ENCODE assay signal across 29 mouse cellular contexts in the genomic region with DNA sequence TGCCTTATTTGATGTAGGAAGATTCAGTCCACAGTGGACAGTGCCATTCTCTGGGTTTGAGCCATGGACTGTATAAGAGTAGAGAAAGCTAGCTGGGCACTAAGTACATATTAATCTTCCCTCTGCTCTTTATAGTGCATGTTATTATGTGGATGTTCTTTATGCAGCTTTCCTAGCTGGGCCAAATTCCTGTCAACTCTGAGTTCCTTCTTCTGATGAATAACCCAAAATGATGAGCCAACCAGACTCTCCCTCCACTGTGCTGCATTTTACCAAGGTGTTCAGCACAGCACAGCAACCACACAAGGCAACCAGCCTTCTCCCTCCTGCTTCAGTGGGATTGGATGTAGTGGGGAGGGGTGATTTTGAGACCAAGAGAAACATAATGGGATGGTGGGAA.
DNase-seq lines count a peak whose midpoint lies in the region; ATAC-seq lines count a peak whose summit lies in the region.
"Had no signal": no experiment of that assay in that cellular context is flagged by ENCODE, and none has a peak within 500 bp of the region (broad histone marks: within the 10 kb centered on the region; RNA-seq: fewer than 3 reads in every experiment).

No protein-coding gene starts in this region.

- no peaks in the 10 kb centered on the region for H3K27me3 ChIP-seq in intestine, embryonic 16.5 days (replicated peaks; ENCODE audit: control insufficient read depth, insufficient read depth, low read length)
- no peaks in the 10 kb centered on the region for H3K27me3 ChIP-seq in intestine, embryonic 15.5 days (replicated peaks)
- H3K27me3 ChIP-seq in stomach, embryonic 15.5 days (replicated peaks): no peaks in the 10 kb centered on the region
- H3K27me3 ChIP-seq: CH12.LX; embryonic facial prominence, embryonic 13.5 days; embryonic facial prominence, embryonic 15.5 days; forebrain, embryonic 12.5 days had no signal

- no peak overlapping the region for H3K4me3 ChIP-seq in intestine, embryonic 16.5 days (ENCODE audit: low read length)
- H3K4me3 ChIP-seq in intestine, embryonic 15.5 days (replicated peaks): no peak overlapping the region
- H3K4me3 ChIP-seq in stomach, embryonic 15.5 days (replicated peaks): no peak overlapping the region
- H3K4me3 ChIP-seq: embryonic facial prominence, embryonic 13.5 days; embryonic facial prominence, embryonic 15.5 days; erythroblast, embryonic 14.5 days; forebrain, embryonic 10.5 days; forebrain, embryonic 12.5 days had no signal

- H3K9me3 ChIP-seq in intestine, embryonic 16.5 days (ENCODE audit: control insufficient read depth, low read length): no peaks in the 10 kb centered on the region
- H3K9me3 ChIP-seq in intestine, embryonic 15.5 days: no peaks in the 10 kb centered on the region
- H3K9me3 ChIP-seq in stomach, embryonic 15.5 days: no peaks in the 10 kb centered on the region
- H3K9me3 ChIP-seq: embryonic facial prominence, embryonic 13.5 days; embryonic facial prominence, embryonic 15.5 days; forebrain, embryonic 10.5 days; forebrain, embryonic 12.5 days; G1E had no signal

- no peak overlapping the region for H3K4me2 ChIP-seq in intestine, embryonic 16.5 days (ENCODE audit: low read depth, low read length)
- no peak overlapping the region for H3K4me2 ChIP-seq in intestine, embryonic 15.5 days (replicated peaks)
- H3K4me2 ChIP-seq in stomach, embryonic 15.5 days: no peak overlapping the region
- H3K4me2 ChIP-seq: embryonic facial prominence, embryonic 13.5 days; embryonic facial prominence, embryonic 15.5 days; forebrain, embryonic 12.5 days had no signal

- intact Hi-C loops in heart, postnatal 10 days (cut with DNase I): no loop called here

- ATAC-seq in intestine, embryonic 16.5 days: peak; percentile 31; the same call in 1 of the 2 replicates
- ATAC-seq in intestine, embryonic 15.5 days: no peak
- ATAC-seq in stomach, embryonic 15.5 days (ENCODE audit: insufficient read depth, low FRiP score, low read depth): 0 out of 2 replicates have a peak, but pooled peaks have one; percentile 22
- no peak for ATAC-seq in monocyte, adult 5-6 weeks (replicated peaks; ENCODE audit: insufficient number of reproducible peaks, low FRiP score, low TSS enrichment, poor library complexity, severe bottlenecking)
- ATAC-seq: CD4-positive, CD25-positive, alpha-beta regulatory T cell, adult 4 months; forebrain, embryonic 14.5 days; forebrain, embryonic 16.5 days had no signal

- H3K27ac ChIP-seq in intestine, embryonic 16.5 days (ENCODE audit: low read length): no peak overlapping the region
- no peak overlapping the region for H3K27ac ChIP-seq in intestine, embryonic 15.5 days
- no peak overlapping the region for H3K27ac ChIP-seq in stomach, embryonic 15.5 days
- H3K27ac ChIP-seq: embryonic facial prominence, embryonic 13.5 days; embryonic facial prominence, embryonic 15.5 days; forebrain, embryonic 10.5 days; forebrain, embryonic 12.5 days had no signal

- DNase-seq in 3T3-L1 (ENCODE audit: low read depth, low spot score) (peak; percentile 72), NIH3T3 (ENCODE audit: low read depth) (peak; percentile 54)
- no peak for DNase-seq in gastrocnemius, adult 18-20 months (ENCODE audit: low spot score)
- DNase-seq in heart, postnatal 10 days: no peak
- DNase-seq: adrenal gland, adult 8-10 months; adrenal gland, postnatal 14 days; adrenal gland, postnatal 36 days; B cell, adult 2 months; cerebellum, adult 11 months; cerebellum, adult 18-20 months; cerebellum, adult 8-10 months; cerebellum, adult 9-11 months; cerebellum, postnatal 14 days; cerebellum, postnatal 36 days; embryo, embryonic 11 days had no signal

- H3K4me1 ChIP-seq in intestine, embryonic 16.5 days (ENCODE audit: control insufficient read depth, insufficient read depth, low read length): no peaks in the 10 kb centered on the region
- no peaks in the 10 kb centered on the region for H3K4me1 ChIP-seq in intestine, embryonic 15.5 days (replicated peaks)
- no peaks in the 10 kb centered on the region for H3K4me1 ChIP-seq in stomach, embryonic 15.5 days
- H3K4me1 ChIP-seq: forebrain, embryonic 10.5 days; forebrain, embryonic 12.5 days had no signal

- no peaks in the 10 kb centered on the region for H3K36me3 ChIP-seq in intestine, embryonic 16.5 days (ENCODE audit: control insufficient read depth, insufficient read depth, low read length)
- H3K36me3 ChIP-seq in intestine, embryonic 15.5 days: no peaks in the 10 kb centered on the region
- no peaks in the 10 kb centered on the region for H3K36me3 ChIP-seq in stomach, embryonic 15.5 days
- H3K36me3 ChIP-seq: embryonic facial prominence, embryonic 13.5 days; embryonic facial prominence, embryonic 15.5 days; forebrain, embryonic 10.5 days; forebrain, embryonic 12.5 days; G1E had no signal

- no peak overlapping the region for H3K9ac ChIP-seq in intestine, embryonic 16.5 days (ENCODE audit: low read depth, low read length)
- no peak overlapping the region for H3K9ac ChIP-seq in intestine, embryonic 15.5 days
- H3K9ac ChIP-seq in stomach, embryonic 15.5 days: no peak overlapping the region
- H3K9ac ChIP-seq: embryonic facial prominence, embryonic 13.5 days; embryonic facial prominence, embryonic 15.5 days; forebrain, embryonic 12.5 days had no signal

Comparison
In these comparisons a context has a peak if more than half of its experiments do, and no peak if none do; other contexts are left out.
1. ATAC-seq: peak in intestine, embryonic 16.5 days (single experiment) and stomach, embryonic 15.5 days (single experiment); none in intestine, embryonic 15.5 days (single experiment) and monocyte, adult 5-6 weeks (single experiment).
2. DNase-seq: peak in 3T3-L1 (single experiment) and NIH3T3 (single experiment); none in gastrocnemius, adult 18-20 months (single experiment) and heart, postnatal 10 days (0 of 2).